Mouse (Mus musculus) CH12.LX (cell line): ENCODE measurements around the gene Ppm1j.

Experiments used
- CTCF ChIP-seq, 2 experiments: IDR thresholded peaks in 1 of 2; conservative IDR thresholded peaks in 1 of 2; 2 replicates each; pipeline ENCODE4 v1.5.1; 2011 to 2012; ENCODE audit warnings: low read depth in 2 of 2, low read length in 2 of 2, improper control_type of control experiment in 1 of 2, inconsistent platforms in 1 of 2, mild to moderate bottlenecking in 1 of 2, moderate library complexity in 1 of 2
- EP300 ChIP-seq: IDR thresholded peaks from 2 replicates; pipeline ENCODE4 v1.6.1; 2011; ENCODE audit warnings: low read length, improper control_type of control experiment
- MAFK ChIP-seq: IDR thresholded peaks from 2 replicates; pipeline ENCODE4 v1.6.1; 2011; ENCODE audit warnings: low read length, improper control_type of control experiment; ENCODE audit not compliant: insufficient replicate concordance
- MYC ChIP-seq: IDR thresholded peaks from 2 replicates; pipeline ENCODE4 v1.6.1; 2011; ENCODE audit warnings: low read depth, mild to moderate bottlenecking, improper control_type of control experiment, low read length
- POLR2A ChIP-seq: IDR thresholded peaks from 2 replicates; pipeline ENCODE4 v1.6.1; 2011; ENCODE audit warnings: low read depth, mild to moderate bottlenecking, improper control_type of control experiment, low read length
- POLR2AphosphoS2 ChIP-seq: IDR thresholded peaks from 2 replicates; pipeline ENCODE4 v1.6.1; 2011; ENCODE audit warnings: low read depth, low read length, improper control_type of control experiment
- SMC3 ChIP-seq: IDR thresholded peaks from 2 replicates; pipeline ENCODE4 v1.6.1; 2011; ENCODE audit warnings: low read depth, low read length, improper control_type of control experiment
- USF1 ChIP-seq: IDR thresholded peaks from 2 replicates; pipeline ENCODE4 v1.6.1; 2014; ENCODE audit warnings: low read depth, mild to moderate bottlenecking, inconsistent platforms, low read length, improper control_type of control experiment
- ZC3H11A ChIP-seq: IDR thresholded peaks from 2 replicates; pipeline ENCODE4 v1.6.1; 2012; ENCODE audit warnings: low read depth, mild to moderate bottlenecking, inconsistent platforms, low read length, improper control_type of control experiment

DNA sequence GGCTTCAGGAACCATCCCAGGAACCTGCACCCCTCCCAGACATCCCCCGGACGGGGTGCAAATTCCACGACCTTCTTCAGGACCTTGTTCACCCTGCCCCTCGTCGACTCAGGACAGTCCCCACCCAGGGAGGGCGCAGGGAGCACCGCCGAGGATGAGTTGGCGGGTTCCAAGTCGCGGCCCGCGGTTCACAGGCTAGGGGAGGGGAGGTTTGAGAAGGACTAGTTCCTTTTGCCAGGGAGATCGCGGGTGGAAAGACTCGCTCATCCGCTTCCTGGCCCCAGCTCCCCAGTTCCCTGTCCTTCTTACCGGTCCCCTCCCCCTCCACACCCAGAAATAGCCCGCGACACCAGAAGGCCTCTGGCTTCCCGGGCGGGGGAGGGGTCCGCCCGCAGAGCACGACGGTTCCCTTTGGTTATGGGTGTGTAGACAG, 631 bp downstream of the Ppm1j start, which contains the start of gene Fam19a3:
- TF ChIP-seq CTCF (conservative IDR thresholded peaks at IDR 0.05 in 1 of 2, IDR thresholded peaks at IDR 0.05 in 1 of 2; ENCODE audit: low read depth in 2 of 2, low read length in 2 of 2) = no peak
- no peak for TF ChIP-seq POLR2AphosphoS2
- TF ChIP-seq SMC3 = no peak
- no peak for TF ChIP-seq MYC
- no peak for TF ChIP-seq ZC3H11A
- no peak for TF ChIP-seq POLR2A
- TF ChIP-seq EP300 = peak; percentile 36; the same call in 1 of the 2 replicates
- TF ChIP-seq USF1 = no peak
- TF ChIP-seq MAFK = no peak
